Mouse (Mus musculus) myocyte (in vitro differentiated cells): ENCODE measurements at regions not wholly inside any gene's neighbourhood (a gene's known extent, or its start where the extent isn't known, plus 50 kb on each side); places are given as distances from the start of the nearest gene placed in this dataset.

ENCODE experiments used
- H3K27me3 ChIP-seq: one replicate; pipeline ENCODE4 v1.6.1; 2011; ENCODE audit not compliant: control insufficient read depth, insufficient read depth, insufficient read length
- H3K36me3 ChIP-seq: one replicate; pipeline ENCODE4 v1.6.1; 2011; ENCODE audit not compliant: control insufficient read depth, insufficient read depth
- H3K4me2 ChIP-seq: one replicate; pipeline ENCODE4 v1.6.1; 2011; ENCODE audit warnings: low read depth, control low read depth
- H3K4me3 ChIP-seq: one replicate; pipeline ENCODE4 v1.5.1; 2011; ENCODE audit warnings: mild to moderate bottlenecking, control low read depth, moderate library complexity
- H3K79me2 ChIP-seq: one replicate; pipeline ENCODE4 v1.6.1; 2011; ENCODE audit not compliant: control insufficient read depth, insufficient read depth
- H3ac ChIP-seq: one replicate; pipeline ENCODE4 v1.6.1; 2011; ENCODE audit not compliant: control insufficient read depth, insufficient read length
- CEBPB ChIP-seq: IDR thresholded peaks from 2 replicates; pipeline ENCODE4 v1.6.1; 2011; ENCODE audit warnings: mild to moderate bottlenecking, moderate library complexity; ENCODE audit not compliant: poor library complexity, insufficient read depth, severe bottlenecking
- E2F4 ChIP-seq: IDR thresholded peaks from one replicate; pipeline ENCODE4 v1.6.1; 2011; ENCODE audit warnings: mild to moderate bottlenecking, control low read depth, moderate library complexity; ENCODE audit not compliant: insufficient read depth
- MYOG ChIP-seq, 3 experiments: IDR thresholded peaks; one replicate each; pipeline ENCODE4 v1.6.1; 2011; ENCODE audit warnings: control low read depth in 2 of 3, low read depth in 2 of 3, mild to moderate bottlenecking in 2 of 3; ENCODE audit not compliant: insufficient read length in 2 of 3, control insufficient read depth in 1 of 3, insufficient read depth in 1 of 3
- POLR2A ChIP-seq: IDR thresholded peaks from one replicate; pipeline ENCODE4 v1.6.1; 2011; ENCODE audit warnings: low read depth, mild to moderate bottlenecking, control low read depth, moderate library complexity; ENCODE audit not compliant: insufficient read length
- REST ChIP-seq: IDR thresholded peaks from one replicate; pipeline ENCODE4 v1.6.1; 2011; ENCODE audit warnings: mild to moderate bottlenecking, control low read depth, moderate library complexity; ENCODE audit not compliant: insufficient read depth, insufficient read length
- SRF ChIP-seq: IDR thresholded peaks from one replicate; pipeline ENCODE4 v1.6.1; 2011; ENCODE audit warnings: low read depth; ENCODE audit not compliant: control insufficient read depth, insufficient read length
- TCF12 ChIP-seq: IDR thresholded peaks from one replicate; pipeline ENCODE4 v1.6.1; 2011; ENCODE audit warnings: mild to moderate bottlenecking, control low read depth; ENCODE audit not compliant: poor library complexity, insufficient read depth, severe bottlenecking

DNA sequence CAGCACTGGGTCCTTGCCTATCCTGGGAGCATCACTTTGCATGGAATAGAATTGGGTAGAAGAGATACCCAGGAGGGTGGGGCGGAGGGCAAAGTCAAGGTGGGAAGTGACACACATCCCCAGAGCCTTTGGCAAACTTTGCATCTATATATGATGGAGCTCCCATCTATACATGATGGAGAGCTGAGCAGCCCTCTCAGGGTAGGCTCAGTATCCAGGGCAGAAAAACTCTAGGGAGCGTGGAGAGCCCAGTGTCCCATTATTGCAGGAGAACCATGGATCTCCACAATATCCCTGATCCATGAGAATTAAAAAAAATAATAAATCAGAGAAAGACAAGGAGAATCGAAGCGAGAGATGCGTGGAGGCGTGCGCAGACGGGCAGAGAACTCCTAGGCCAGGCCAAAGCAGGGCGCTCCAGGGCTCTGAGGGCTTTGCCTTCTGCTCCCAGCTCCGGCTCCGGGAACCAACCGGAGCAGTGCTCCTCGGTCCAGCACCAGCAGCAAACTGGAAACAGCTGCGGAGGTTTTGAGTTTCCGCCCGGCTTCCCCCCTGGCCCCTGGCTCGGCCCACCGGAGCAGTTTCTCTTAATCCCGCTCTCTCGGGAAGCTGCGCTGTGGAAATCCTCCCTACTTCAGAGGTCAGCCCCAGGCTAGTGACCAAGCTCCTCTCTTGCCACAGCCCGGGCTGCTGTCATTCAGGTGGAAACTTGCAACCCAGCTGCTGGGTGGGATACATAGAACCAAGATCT lies 54.7 kb upstream of the Gm12830 start:
- Histone ChIP-seq H3K4me2 (no peak overlapping the region), H3ac (no peak overlapping the region)
- TF ChIP-seq SRF (no peak), CEBPB (no peak), TCF12 (no peak), MYOG (IDR thresholded peaks at IDR 0.05; ENCODE audit: control insufficient read depth in 1 of 3, insufficient read depth in 1 of 3, insufficient read length in 2 of 3, low read depth in 2 of 3) (no peak), POLR2A (no peak), E2F4 (no peak), REST (no peak)

More for the DNA sequence above, 54.7 kb upstream of the Gm12830 start:
- no peaks in the 10 kb centered on the region for H3K27me3 ChIP-seq
- no peaks in the 10 kb centered on the region for H3K36me3 ChIP-seq
- no peak overlapping the region for H3K4me3 ChIP-seq
- H3K79me2 ChIP-seq: no peaks in the 10 kb centered on the region
